ENCODE assay signal across 8 mouse cellular contexts in genomic region chr2:173306734-173307525, GRCm38 (mm10). TPM values are rescaled to one million over a fixed set of nuclear protein-coding genes. Genes with fewer than 3 reads are reported as not detected.
DNase-seq lines count a peak whose midpoint lies in the region; ATAC-seq and TF ChIP-seq lines count a peak whose summit lies in the region.

No protein-coding gene starts in this region.

- CTCF ChIA-PET in Patski (lab: Charles Lee) = interaction anchor here (0.7 kb wide), 1 partner anchor 32 kb away, joined by 3 read pairs; no protein-coding TSS in a partner anchor

- 0 out of 2 replicates have a peak overlapping the region, but pooled peaks have one; percentile 20 for H3K27ac ChIP-seq in hindbrain, embryonic 16.5 days (ENCODE audit: low read depth, low read length)
- H3K27ac ChIP-seq in midbrain, embryonic 12.5 days (replicated peaks) = peak overlapping the region; percentile 49; the same call in 1 of the 2 replicates

- H3K36me3 ChIP-seq in hindbrain, embryonic 16.5 days (ENCODE audit: control insufficient read depth, insufficient read depth, low read length) = no peaks in the 10 kb centered on the region
- no peaks in the 10 kb centered on the region for H3K36me3 ChIP-seq in midbrain, embryonic 12.5 days
- H3K36me3 ChIP-seq in splenic B cell, adult 2 months (ENCODE audit: control insufficient read depth, insufficient read depth, low read length, poor library complexity, severe bottlenecking) = no peaks in the 10 kb centered on the region

- no peaks in the 10 kb centered on the region for H3K9me3 ChIP-seq in hindbrain, embryonic 16.5 days (ENCODE audit: control insufficient read depth, low read length)
- no peaks in the 10 kb centered on the region for H3K9me3 ChIP-seq in midbrain, embryonic 12.5 days

- no peaks in the 10 kb centered on the region for H3K27me3 ChIP-seq in Patski
- no peaks in the 10 kb centered on the region for H3K27me3 ChIP-seq in hindbrain, embryonic 16.5 days (replicated peaks; ENCODE audit: control insufficient read depth, insufficient read depth, low read length)
- H3K27me3 ChIP-seq in midbrain, embryonic 12.5 days = peaks cover 31% of the 10 kb centered on the region
- H3K27me3 ChIP-seq in splenic B cell, adult 2 months (ENCODE audit: control insufficient read depth, insufficient read depth, low read length, poor library complexity, severe bottlenecking) = no peaks in the 10 kb centered on the region

- peak; percentile 81 for DNase-seq in Patski (ENCODE audit: low read depth, low spot score)
- peak; percentile 43 for DNase-seq in cerebellum, adult 9-11 months
- peak; percentile 71 to 72 for DNase-seq in gastrocnemius, adult 8-10 months (ENCODE audit: low spot score in 2 of 2)
- peak; percentile 74 to 79 for DNase-seq in layer of hippocampus, postnatal 25 days (ENCODE audit: extremely low spot score in 1 of 2, low spot score in 1 of 2)
- DNase-seq in splenic B cell, adult 2 months (ENCODE audit: low read depth, low spot score) = peak; percentile 41

- no peak overlapping the region for H3K4me3 ChIP-seq in hindbrain, embryonic 16.5 days (ENCODE audit: low read length)
- H3K4me3 ChIP-seq in midbrain, embryonic 12.5 days = 0 out of 2 replicates have a peak overlapping the region, but pooled peaks have one; percentile 10

- WGBS in hindbrain, embryonic 16.5 days = 22% methylated on average over 9 of the region's 11 CpGs
- WGBS in midbrain, embryonic 12.5 days = 46% methylated on average over 11 of the region's 11 CpGs

- peak overlapping the region; percentile 52; the same call in 1 of the 2 replicates for H3K4me2 ChIP-seq in hindbrain, embryonic 16.5 days (ENCODE audit: low read length)
- peak overlapping the region; percentile 33 for H3K4me2 ChIP-seq in midbrain, embryonic 12.5 days (replicated peaks)

- TF ChIP-seq CTCF in Patski (IDR thresholded peaks at IDR 0.05) = no peak

- POLR2A ChIA-PET in Patski (lab: Charles Lee) = interaction anchor here (0.6 kb wide), 3 partner anchors 23 to 121 kb away, joined by 3 to 4 read pairs (median 4); no protein-coding TSS in a partner anchor

- peak; percentile 93 for ATAC-seq in Patski
- ATAC-seq in hindbrain, embryonic 16.5 days = peak; percentile 86
- peak; percentile 70; the same call in 1 of the 2 replicates for ATAC-seq in midbrain, embryonic 12.5 days (ENCODE audit: low FRiP score, low read depth)
- no peak for ATAC-seq in erythroblast, adult 5-6 weeks (replicated peaks; ENCODE audit: low FRiP score, poor library complexity, severe bottlenecking)

- in situ Hi-C loops in Patski (cut with MboI; ENCODE audit: low pct_unique_long_range_greater_than_20kb) = loop anchor here (5.0 kb wide), 1 partner anchor 45 kb away; no protein-coding TSS in a partner anchor

- no peak overlapping the region for H3K9ac ChIP-seq in hindbrain, embryonic 16.5 days (ENCODE audit: low read depth, low read length)
- H3K9ac ChIP-seq in midbrain, embryonic 12.5 days (replicated peaks) = no peak overlapping the region

- H3K4me1 ChIP-seq in hindbrain, embryonic 16.5 days (ENCODE audit: control insufficient read depth, insufficient read depth, low read depth, low read length) = peaks cover 14% of the 10 kb centered on the region
- peaks cover 16% of the 10 kb centered on the region for H3K4me1 ChIP-seq in midbrain, embryonic 12.5 days

RNA-seq across cellular contexts. Expression of gene Pmepa1, which starts 30.6 kb away (rescaled TPM):
- polyA plus RNA-seq in Patski (2021) = 20.1 TPM
- total RNA-seq in gastrocnemius, adult 8-10 months (2022) = 10 to 100 TPM; 10.8 to 23.7 (median 18.9) TPM
- 3.2 and 3.9 TPM in 2 replicates for polyA plus RNA-seq in hindbrain, embryonic 16.5 days (2015; fragmentation: Nextera tagmentation; extraction: Ambion mirVana)
- total RNA-seq in layer of hippocampus, postnatal 25 days (2021) = 10 to 100 TPM; 26.2 TPM
- polyA plus RNA-seq in midbrain, embryonic 12.5 days (2016; fragmentation: Nextera tagmentation; extraction: Ambion mirVana) = 4.6 and 4.8 TPM in 2 replicates
- 0.96 TPM in 1 of 2 replicates, not detected in the other for total RNA-seq in erythroblast, adult 5-6 weeks (2015; ENCODE audit: low replicate concordance)
- total RNA-seq in erythroblast, adult 5-6 weeks (2017; ENCODE audit: low replicate concordance) = not detected in 2 replicates

Comparison
In these comparisons a context has a peak if more than half of its experiments do, and no peak if none do; other contexts are left out.
1. RNA of gene Pmepa1, which starts 30.6 kb away (total RNA-seq): 26.2 TPM in layer of hippocampus, postnatal 25 days and 10.8 to 23.7 TPM in gastrocnemius, adult 8-10 months; 0.96 TPM in erythroblast, adult 5-6 weeks; every median in the first group is over 4 times any median in the second.
2. Peak in every context shown above with its lines, with median percentiles within 50 percentile points of each other: DNase-seq.